Mouse (Mus musculus) kidney, embryonic 16.5 days (tissue): ENCODE data around the gene Clec16a. TPM values are rescaled to one million over a fixed set of nuclear protein-coding genes. Genes with fewer than 3 reads are reported as not detected.

Experiments used
- ATAC-seq: fragments of 200-750 bp; cut with Nextera tagmentation; 2 replicates; pipeline ENCODE4 v1.8.0; 2017; ENCODE audit warnings: moderate TSS enrichment; ENCODE audit not compliant: low FRiP score, low TSS enrichment
- H3K27ac ChIP-seq: fragments of 300-500 bp; sonication (generic); 2 replicates; pipeline ENCODE4 v1.5.1; 2014; ENCODE audit warnings: low read length
- H3K27me3 ChIP-seq: fragments of 300-500 bp; sonication (generic); 2 replicates; pipeline ENCODE4 v1.6.1; 2014; ENCODE audit warnings: low read length, control low read depth, mixed read lengths; ENCODE audit not compliant: insufficient read depth
- H3K36me3 ChIP-seq: fragments of 300-500 bp; sonication (generic); 2 replicates; pipeline ENCODE4 v1.6.1; 2014; ENCODE audit warnings: low read length, control low read depth, mixed read lengths; ENCODE audit not compliant: insufficient read depth
- H3K4me1 ChIP-seq: fragments of 300-500 bp; sonication (generic); 2 replicates; pipeline ENCODE4 v1.6.1; 2014; ENCODE audit warnings: low read length, control low read depth, mixed read lengths; ENCODE audit not compliant: insufficient read depth
- H3K4me2 ChIP-seq: fragments of 300-500 bp; sonication (generic); replicated peaks from 2 replicates; pipeline ENCODE4 v1.6.1; 2014; ENCODE audit warnings: low read depth, low read length
- H3K4me3 ChIP-seq: fragments of 300-500 bp; sonication (generic); 2 replicates; pipeline ENCODE4 v1.5.1; 2014; ENCODE audit warnings: mild to moderate bottlenecking, low read length
- H3K9ac ChIP-seq: fragments of 300-500 bp; sonication (generic); replicated peaks from 2 replicates; pipeline ENCODE4 v1.6.1; 2014; ENCODE audit warnings: low read length
- H3K9me3 ChIP-seq: fragments of 300-500 bp; sonication (generic); 2 replicates; pipeline ENCODE4 v1.6.1; 2016; ENCODE audit warnings: low read length, control low read depth
- WGBS: fragments of 180-500 bp; shearing (Covaris S2); extraction: QIAGEN DNeasy Blood & Tissue Kit; methylation state at CpG from one replicate; pipeline ENCODE4 v1.1.7; 2014; 5-methylcytosine and 5-hydroxymethylcytosine counted together
- polyA plus RNA-seq: library from polyadenylated mRNA; unstranded; fragments of >200 nt; fragmentation: Nextera tagmentation; extraction: Ambion mirVana; gene quantifications from 2 replicates; pipeline ENCODE4 v1.2.1, GENCODE M21; 2015

Gene Clec16a
- polyA plus RNA-seq, 1 experiment from 2014 or later = 32.1 TPM

GRCm38 (mm10) chr16:10783451-10783850 lies 238.3 kb downstream of the Clec16a start:
- peaks cover 38% of the 10 kb centered on the region for H3K4me1 ChIP-seq
- ATAC-seq = no peak
- H3K4me3 ChIP-seq = peak overlapping the region; percentile 75
- H3K9ac ChIP-seq = peak overlapping the region; percentile 83
- no peaks in the 10 kb centered on the region for H3K27me3 ChIP-seq
- 55% methylated on average over 8 of the region's 8 CpGs for WGBS
- no peaks in the 10 kb centered on the region for H3K9me3 ChIP-seq
- H3K36me3 ChIP-seq = no peaks in the 10 kb centered on the region
- H3K4me2 ChIP-seq = peak overlapping the region; percentile 93
- no peak overlapping the region for H3K27ac ChIP-seq

DNA sequence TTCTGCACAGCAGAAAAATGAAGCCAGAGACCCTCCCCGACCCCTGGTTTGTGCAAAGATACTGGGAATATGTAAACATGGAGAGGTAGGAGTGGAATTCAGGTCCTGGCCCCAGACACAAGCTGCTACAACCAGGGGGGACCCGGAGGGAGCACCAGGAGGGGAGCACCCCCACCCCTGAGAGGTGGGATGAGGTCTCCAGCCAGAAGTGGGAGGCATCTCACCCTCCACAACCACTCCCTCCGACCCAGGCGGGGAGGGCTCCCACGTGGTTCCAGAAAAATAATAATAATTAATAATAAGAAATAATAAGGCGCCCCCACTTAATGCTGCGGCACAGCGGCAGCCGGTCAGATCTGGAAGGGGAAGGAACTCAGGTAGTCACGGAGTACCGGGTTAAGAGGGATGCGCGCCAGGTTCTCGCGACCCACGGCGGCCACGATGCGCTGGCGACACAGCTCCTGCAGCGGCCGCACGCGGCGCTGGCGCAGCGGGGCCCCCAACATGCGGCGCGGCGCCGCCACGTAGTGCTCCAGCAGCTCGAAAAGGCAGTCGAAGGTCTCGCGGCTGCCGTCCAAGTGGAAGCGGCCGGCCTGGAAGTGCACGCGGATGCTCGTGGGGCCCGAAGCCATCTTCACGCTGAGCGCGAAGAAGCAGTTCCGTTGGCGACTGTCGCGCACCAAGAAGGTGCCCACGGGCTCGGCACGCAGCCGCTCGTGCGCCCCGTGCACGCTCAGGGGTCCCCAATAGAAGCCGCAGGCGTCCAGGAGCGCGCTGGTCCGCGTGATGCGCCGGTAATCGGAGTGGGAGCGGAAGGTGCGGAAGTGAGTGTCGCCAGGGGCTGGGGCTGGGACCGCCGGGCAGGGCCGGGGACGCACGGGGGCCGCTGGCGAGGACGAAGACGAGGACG lies 239.0 kb downstream of the Clec16a start:
- H3K9ac ChIP-seq = peak overlapping the region; percentile 83
- peak overlapping the region; percentile 93 for H3K4me2 ChIP-seq
- H3K27me3 ChIP-seq = no peaks in the 10 kb centered on the region
- peak overlapping the region; percentile 75 for H3K4me3 ChIP-seq
- H3K4me1 ChIP-seq = peaks cover 38% of the 10 kb centered on the region
- H3K9me3 ChIP-seq = no peaks in the 10 kb centered on the region
- H3K27ac ChIP-seq = peak overlapping the region; percentile 99
- H3K36me3 ChIP-seq = no peaks in the 10 kb centered on the region
- ATAC-seq = peak; percentile 3
- WGBS = 2% methylated on average over 81 of the region's 81 CpGs

GRCm38 (mm10) chr16:10784793-10785370 lies 239.7 kb downstream of the Clec16a start:
- H3K9ac ChIP-seq = peak overlapping the region; percentile 83
- H3K36me3 ChIP-seq = no peaks in the 10 kb centered on the region
- H3K4me2 ChIP-seq = peak overlapping the region; percentile 93
- WGBS = under 1% methylated on average over 47 of the region's 55 CpGs
- H3K4me3 ChIP-seq = peak overlapping the region; percentile 75
- peak; percentile 77 for ATAC-seq
- H3K9me3 ChIP-seq = no peaks in the 10 kb centered on the region
- H3K27ac ChIP-seq = peak overlapping the region; percentile 99
- no peaks in the 10 kb centered on the region for H3K27me3 ChIP-seq
- peaks cover 38% of the 10 kb centered on the region for H3K4me1 ChIP-seq

GRCm38 (mm10) chr16:10785371-10786231 lies 240.5 kb downstream of the Clec16a start, which contains the start of gene Socs1:
Socs1 (minus strand) TSS chr16:10785536.
- Histone ChIP-seq H3K4me3 (peak within 1 kb of the TSS; percentile 75), H3K27ac (peak within 1 kb of the TSS; percentile 99), H3K4me2 (peak within 1 kb of the TSS; percentile 93), H3K4me1 (peaks cover 38% of the 10 kb centered on the region), H3K9ac (peak within 1 kb of the TSS; percentile 83), H3K36me3 (no peaks in the 10 kb centered on the region), H3K9me3 (no peaks in the 10 kb centered on the region), H3K27me3 (no peaks in the 10 kb centered on the region)
- ATAC-seq = peak; percentile 88
- WGBS = under 1% methylated on average over 58 of the region's 59 CpGs

- Histone ChIP-seq H3K36me3 (no peaks in the 10 kb centered on the region), H3K27me3 (no peaks in the 10 kb centered on the region), H3K9me3 (no peaks in the 10 kb centered on the region), H3K27ac (peak overlapping the region; percentile 99), H3K4me1 (peaks cover 38% of the 10 kb centered on the region), H3K4me2 (peak overlapping the region; percentile 93), H3K9ac (peak overlapping the region; percentile 83), H3K4me3 (peak overlapping the region; percentile 75)
- 1% methylated on average over 9 of the region's 9 CpGs for WGBS
- peak; percentile 16 for ATAC-seq
These were observed 241.1 kb downstream of the Clec16a start for GRCm38 (mm10) chr16:10786288-10786687.

DNA sequence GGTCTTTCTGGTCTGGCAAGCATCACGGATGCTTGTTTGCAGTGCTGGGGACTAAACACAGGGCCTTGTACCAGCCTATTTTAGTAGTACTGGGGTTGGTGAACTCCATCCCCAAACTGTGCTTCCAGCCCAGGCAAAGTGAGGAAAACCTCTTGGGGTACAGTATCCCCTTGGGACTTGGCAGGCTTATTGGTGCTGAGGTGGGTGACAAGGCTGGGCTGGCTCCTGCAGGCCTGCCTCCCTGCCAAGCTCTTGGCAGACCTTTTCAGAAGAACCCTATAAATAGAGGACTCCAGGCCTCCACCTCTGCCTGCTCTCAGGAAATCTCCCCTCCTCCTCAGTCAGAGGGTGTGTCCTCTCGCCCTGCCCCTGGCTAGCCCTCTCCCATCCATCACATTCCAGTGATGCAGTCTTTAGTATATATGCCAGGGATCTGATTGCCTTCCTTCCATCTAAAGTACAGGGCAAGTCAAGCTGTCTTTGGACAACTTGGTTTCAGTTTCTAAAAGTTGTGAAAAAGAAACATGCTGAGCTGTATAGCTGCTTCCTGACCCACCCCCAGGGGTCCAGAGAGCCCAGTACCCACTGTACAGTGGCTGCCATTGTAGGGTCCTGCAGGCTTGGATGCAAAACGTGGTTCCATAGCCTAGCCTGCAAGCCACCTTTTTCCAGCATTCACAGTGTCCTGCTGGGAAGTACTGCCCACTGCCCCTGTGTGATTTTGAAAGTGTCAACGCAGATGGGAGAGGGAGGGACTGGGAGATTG lies 241.8 kb downstream of the Clec16a start:
- Histone ChIP-seq H3K9me3 (no peaks in the 10 kb centered on the region), H3K9ac (peak overlapping the region; percentile 33; the same call in 1 of the 2 replicates), H3K36me3 (no peaks in the 10 kb centered on the region), H3K27ac (peak overlapping the region; percentile 99), H3K4me3 (no peak overlapping the region), H3K4me1 (peaks cover 32% of the 10 kb centered on the region), H3K4me2 (no peak overlapping the region), H3K27me3 (no peaks in the 10 kb centered on the region)
- ATAC-seq = no peak
- WGBS = 57% methylated on average over 4 of the region's 4 CpGs

DNA sequence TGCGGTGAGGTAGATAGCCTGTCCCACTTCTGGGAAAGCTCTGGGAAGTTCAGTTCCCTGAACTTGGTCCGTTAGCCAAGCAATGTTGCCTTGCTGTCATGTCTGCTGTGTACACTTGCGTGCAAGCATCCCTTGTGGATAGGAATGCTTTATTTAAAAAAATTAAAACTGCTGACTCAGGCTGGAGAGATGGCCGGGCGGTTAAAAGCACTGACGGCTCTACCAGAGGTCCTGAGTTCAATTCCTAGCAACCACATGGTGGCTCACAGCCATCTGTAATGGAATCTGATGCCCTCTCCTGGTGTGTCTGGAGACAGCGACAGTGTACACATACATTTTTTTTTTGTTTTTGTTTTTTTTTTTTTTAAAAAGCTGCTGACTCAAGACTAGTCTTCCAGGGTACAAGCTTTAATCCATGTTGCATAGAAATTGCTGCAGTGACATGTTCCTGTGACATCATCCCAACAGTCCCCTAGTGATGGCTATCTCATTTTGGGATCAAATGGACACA lies 242.5 kb downstream of the Clec16a start:
- no peak overlapping the region for H3K4me2 ChIP-seq
- no peak overlapping the region for H3K4me3 ChIP-seq
- ATAC-seq = no peak
- no peaks in the 10 kb centered on the region for H3K27me3 ChIP-seq
- H3K4me1 ChIP-seq = peaks cover 26% of the 10 kb centered on the region
- no peaks in the 10 kb centered on the region for H3K36me3 ChIP-seq
- H3K27ac ChIP-seq = no peak overlapping the region
- WGBS = 75% methylated on average over 7 of the region's 7 CpGs
- H3K9me3 ChIP-seq = no peaks in the 10 kb centered on the region
- H3K9ac ChIP-seq = no peak overlapping the region

GRCm38 (mm10) chr16:10788271-10788670 lies 243.1 kb downstream of the Clec16a start, which contains the start of gene Tnp2:
Tnp2 (minus strand) TSS chr16:10788660.
- 43% methylated on average over 16 of the region's 16 CpGs for WGBS
- Histone ChIP-seq H3K9me3 (no peaks in the 10 kb centered on the region), H3K27me3 (no peaks in the 10 kb centered on the region), H3K4me3 (no peak within 1 kb of the TSS), H3K9ac (no peak within 1 kb of the TSS), H3K4me2 (no peak within 1 kb of the TSS), H3K4me1 (peaks cover 19% of the 10 kb centered on the region), H3K36me3 (no peaks in the 10 kb centered on the region), H3K27ac (no peak within 1 kb of the TSS)
- no peak for ATAC-seq

DNA sequence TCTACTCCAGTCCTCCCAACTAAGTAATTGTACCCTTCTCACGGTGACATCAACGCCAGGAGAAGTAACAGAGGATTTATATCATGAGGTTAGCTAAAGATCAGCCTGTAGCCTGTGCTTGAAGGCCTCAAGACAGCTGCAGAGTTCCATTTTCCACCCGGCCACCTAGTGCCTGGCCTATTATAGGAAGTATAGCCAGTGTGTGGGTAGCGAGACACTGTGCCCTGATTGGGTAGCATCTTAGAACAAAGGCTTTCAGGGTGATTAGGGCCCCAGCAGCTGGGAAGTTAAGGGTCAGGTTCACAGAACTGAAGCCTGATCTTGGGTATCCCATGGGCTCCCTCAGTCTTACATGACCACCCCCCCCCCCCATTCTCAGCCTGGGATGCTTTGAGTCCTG lies 243.7 kb downstream of the Clec16a start:
- Histone ChIP-seq H3K27ac (no peak overlapping the region), H3K36me3 (no peaks in the 10 kb centered on the region), H3K9ac (no peak overlapping the region), H3K4me3 (no peak overlapping the region), H3K4me1 (peaks cover 13% of the 10 kb centered on the region), H3K4me2 (no peak overlapping the region), H3K27me3 (no peaks in the 10 kb centered on the region), H3K9me3 (no peaks in the 10 kb centered on the region)
- 41% methylated on average over 4 of the region's 4 CpGs for WGBS
- no peak for ATAC-seq
